Mouse (Mus musculus) neural tube, embryonic 14.5 days (tissue): ENCODE results near the gene Invs. TPM values are rescaled to one million over a fixed set of nuclear protein-coding genes. Genes with fewer than 3 reads are reported as not detected.

ENCODE experiments used
- ATAC-seq: fragments of 200-750 bp; cut with Nextera tagmentation; 2 replicates; pipeline ENCODE4 v1.8.0; 2017; ENCODE audit warnings: low read depth, mild to moderate bottlenecking, moderate TSS enrichment, moderate library complexity
- H3K27ac ChIP-seq: fragments of 300-500 bp; sonication (generic); 2 replicates; pipeline ENCODE4 v1.5.1; 2014; ENCODE audit warnings: low read depth, mild to moderate bottlenecking, control low read depth, low read length, moderate library complexity, mixed read lengths
- H3K27me3 ChIP-seq: fragments of 300-500 bp; sonication (generic); 2 replicates; pipeline ENCODE4 v1.6.1; 2014; ENCODE audit warnings: low read length; ENCODE audit not compliant: control insufficient read depth, insufficient read depth
- H3K36me3 ChIP-seq: fragments of 300-500 bp; sonication (generic); 2 replicates; pipeline ENCODE4 v1.6.1; 2014; ENCODE audit warnings: low read length, mixed read lengths; ENCODE audit not compliant: control insufficient read depth, insufficient read depth
- H3K4me1 ChIP-seq: fragments of 300-500 bp; sonication (generic); 2 replicates; pipeline ENCODE4 v1.6.1; 2014; ENCODE audit warnings: low read length; ENCODE audit not compliant: control insufficient read depth, insufficient read depth
- H3K4me2 ChIP-seq: fragments of 300-500 bp; sonication (generic); 2 replicates; pipeline ENCODE4 v1.6.1; 2014; ENCODE audit warnings: mild to moderate bottlenecking, low read depth, low read length, control low read depth
- H3K4me3 ChIP-seq: fragments of 300-500 bp; sonication (generic); 2 replicates; pipeline ENCODE4 v1.5.1; 2014; ENCODE audit warnings: low read depth, low read length, control low read depth, mixed read lengths
- H3K9ac ChIP-seq: fragments of 300-500 bp; sonication (generic); replicated peaks from 2 replicates; pipeline ENCODE4 v1.6.1; 2014; ENCODE audit warnings: low read depth, mild to moderate bottlenecking, control low read depth, low read length, mixed read lengths
- H3K9me3 ChIP-seq: fragments of 300-500 bp; sonication (generic); 2 replicates; pipeline ENCODE4 v1.6.1; 2016; ENCODE audit warnings: low read length; ENCODE audit not compliant: control insufficient read depth
- WGBS: fragments of 180-500 bp; shearing (Covaris S2); extraction: QIAGEN DNeasy Blood & Tissue Kit; methylation state at CpG from one replicate; pipeline ENCODE4 v1.1.7; 2014; 5-methylcytosine and 5-hydroxymethylcytosine counted together
- polyA plus RNA-seq: library from polyadenylated mRNA; unstranded; fragments of >200 nt; fragmentation: Nextera tagmentation; extraction: Ambion mirVana; gene quantifications from 2 replicates; pipeline ENCODE4 v1.2.1, GENCODE M21; 2014

Invs gene
- polyA plus RNA-seq, 1 experiment from 2014 or later = 6.1 TPM

GRCm38 (mm10) chr4:48268127-48268526, 11.4 kb upstream of the Invs start:
- Histone ChIP-seq H3K4me2 (no peak overlapping the region), H3K27ac (no peak overlapping the region), H3K27me3 (no peaks in the 10 kb centered on the region), H3K9ac (no peak overlapping the region), H3K4me3 (no peak overlapping the region), H3K36me3 (no peaks in the 10 kb centered on the region), H3K4me1 (no peaks in the 10 kb centered on the region), H3K9me3 (no peaks in the 10 kb centered on the region)
- no peak for ATAC-seq
- WGBS = 86% methylated on average over 1 of the region's 1 CpGs

- Histone ChIP-seq H3K4me3 (no peak overlapping the region), H3K36me3 (no peaks in the 10 kb centered on the region), H3K27me3 (no peaks in the 10 kb centered on the region), H3K4me1 (no peaks in the 10 kb centered on the region), H3K9me3 (no peaks in the 10 kb centered on the region), H3K27ac (no peak overlapping the region), H3K9ac (no peak overlapping the region), H3K4me2 (no peak overlapping the region)
- no peak for ATAC-seq
Measured at GRCm38 (mm10) chr4:48270532-48270931, 9.0 kb upstream of the Invs start.

- no peaks in the 10 kb centered on the region for H3K36me3 ChIP-seq
- no peaks in the 10 kb centered on the region for H3K9me3 ChIP-seq
- ATAC-seq = no peak
- 44% methylated on average over 5 of the region's 5 CpGs for WGBS
- H3K4me3 ChIP-seq = no peak overlapping the region
- H3K27me3 ChIP-seq = no peaks in the 10 kb centered on the region
- H3K4me2 ChIP-seq = no peak overlapping the region
- H3K4me1 ChIP-seq = no peaks in the 10 kb centered on the region
- no peak overlapping the region for H3K27ac ChIP-seq
- H3K9ac ChIP-seq = no peak overlapping the region
Measured at GRCm38 (mm10) chr4:48271838-48272237, 7.7 kb upstream of the Invs start.

- Histone ChIP-seq H3K27me3 (no peaks in the 10 kb centered on the region), H3K36me3 (no peaks in the 10 kb centered on the region), H3K4me1 (no peaks in the 10 kb centered on the region), H3K9me3 (no peaks in the 10 kb centered on the region), H3K4me3 (no peak overlapping the region), H3K27ac (no peak overlapping the region), H3K9ac (no peak overlapping the region), H3K4me2 (no peak overlapping the region)
- ATAC-seq = no peak
- 95% methylated on average over 7 of the region's 7 CpGs for WGBS
Measured at GRCm38 (mm10) chr4:48273119-48273829, 6.3 kb upstream of the Invs start.

- H3K4me1 ChIP-seq = peaks cover 5% of the 10 kb centered on the region
- ATAC-seq = no peak
- no peaks in the 10 kb centered on the region for H3K36me3 ChIP-seq
Measured at GRCm38 (mm10) chr4:48275736-48276135, 3.8 kb upstream of the Invs start.

GRCm38 (mm10) chr4:48277011-48277410, 2.5 kb upstream of the Invs start:
- H3K4me1 ChIP-seq = peaks cover 5% of the 10 kb centered on the region
- H3K4me2 ChIP-seq = no peak overlapping the region
- WGBS = 89% methylated on average over 3 of the region's 3 CpGs
- H3K27ac ChIP-seq = no peak overlapping the region
- H3K4me3 ChIP-seq = no peak overlapping the region
- no peaks in the 10 kb centered on the region for H3K27me3 ChIP-seq
- ATAC-seq = no peak
- H3K36me3 ChIP-seq = no peaks in the 10 kb centered on the region
- no peaks in the 10 kb centered on the region for H3K9me3 ChIP-seq
- no peak overlapping the region for H3K9ac ChIP-seq

More at GRCm38 (mm10) chr4:48275736-48276135, 3.8 kb upstream of the Invs start:
- Histone ChIP-seq H3K4me3 (no peak overlapping the region), H3K27me3 (no peaks in the 10 kb centered on the region), H3K4me2 (no peak overlapping the region), H3K9ac (no peak overlapping the region), H3K9me3 (no peaks in the 10 kb centered on the region), H3K27ac (no peak overlapping the region)
- 89% methylated on average over 3 of the region's 3 CpGs for WGBS

- peaks cover 5% of the 10 kb centered on the region for H3K4me1 ChIP-seq
- H3K9me3 ChIP-seq = no peaks in the 10 kb centered on the region
- H3K9ac ChIP-seq = peak overlapping the region; percentile 94
- peak overlapping the region; percentile 62 for H3K27ac ChIP-seq
- WGBS = under 1% methylated on average over 34 of the region's 34 CpGs
- H3K27me3 ChIP-seq = no peaks in the 10 kb centered on the region
- no peaks in the 10 kb centered on the region for H3K36me3 ChIP-seq
- H3K4me2 ChIP-seq = peak overlapping the region; percentile 83
- no peak; the same call in 1 of the 2 replicates for ATAC-seq
- H3K4me3 ChIP-seq = peak overlapping the region; percentile 63
Measured at GRCm38 (mm10) chr4:48278757-48279497, 633 bp upstream of the Invs start.

GRCm38 (mm10) chr4:48281121-48281520, 1.6 kb downstream of the Invs start:
- Histone ChIP-seq H3K9ac (no peak overlapping the region), H3K4me3 (no peak overlapping the region), H3K9me3 (no peaks in the 10 kb centered on the region), H3K36me3 (no peaks in the 10 kb centered on the region), H3K4me1 (peaks cover 5% of the 10 kb centered on the region), H3K4me2 (no peak overlapping the region), H3K27ac (no peak overlapping the region), H3K27me3 (no peaks in the 10 kb centered on the region)
- WGBS = 98% methylated on average over 1 of the region's 1 CpGs
- ATAC-seq = no peak

GRCm38 (mm10) chr4:48287086-48287757, 7.7 kb downstream of the Invs start:
- Histone ChIP-seq H3K9me3 (no peaks in the 10 kb centered on the region), H3K4me1 (no peaks in the 10 kb centered on the region), H3K9ac (no peak overlapping the region), H3K36me3 (no peaks in the 10 kb centered on the region), H3K4me3 (no peak overlapping the region), H3K4me2 (no peak overlapping the region), H3K27ac (no peak overlapping the region), H3K27me3 (no peaks in the 10 kb centered on the region)
- ATAC-seq = peak; percentile 79
- WGBS = 18% methylated on average over 5 of the region's 5 CpGs
